Mouse (Mus musculus): ENCODE data around the gene Tmem167b. TPM values are rescaled to one million over a fixed set of nuclear protein-coding genes. Genes with fewer than 3 reads are reported as not detected.

The Tmem167b gene
- total RNA-seq, 2 experiments from 2014 or later, result 24.5 to 25.4 TPM

DNA sequence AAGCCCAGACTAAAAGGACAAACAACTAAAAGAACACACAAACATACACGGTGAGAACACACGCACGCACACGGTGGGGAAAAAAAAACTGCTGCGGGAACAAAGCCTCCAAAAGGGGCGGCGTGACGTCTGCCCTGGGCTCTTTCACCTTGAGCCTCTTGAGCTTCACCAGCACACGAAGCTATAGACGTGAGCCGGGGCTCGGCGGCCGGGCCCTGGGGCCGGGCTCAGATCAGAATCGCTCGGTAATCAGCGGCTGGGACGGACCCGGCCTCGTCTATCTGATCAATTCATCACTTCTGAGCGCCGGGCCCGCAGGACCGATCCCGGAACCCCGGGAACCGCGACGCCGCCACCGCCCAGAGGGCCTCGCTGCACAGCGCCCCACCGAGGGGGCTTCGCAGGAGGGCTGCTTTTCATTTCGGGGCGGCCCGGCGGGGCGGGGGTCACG lies 8.1 kb downstream of the Tmem167b start:
- intact Hi-C loops (cut with DNase I), result no loop called here
- DNase-seq (ENCODE audit: low spot score), result no peak

DNA sequence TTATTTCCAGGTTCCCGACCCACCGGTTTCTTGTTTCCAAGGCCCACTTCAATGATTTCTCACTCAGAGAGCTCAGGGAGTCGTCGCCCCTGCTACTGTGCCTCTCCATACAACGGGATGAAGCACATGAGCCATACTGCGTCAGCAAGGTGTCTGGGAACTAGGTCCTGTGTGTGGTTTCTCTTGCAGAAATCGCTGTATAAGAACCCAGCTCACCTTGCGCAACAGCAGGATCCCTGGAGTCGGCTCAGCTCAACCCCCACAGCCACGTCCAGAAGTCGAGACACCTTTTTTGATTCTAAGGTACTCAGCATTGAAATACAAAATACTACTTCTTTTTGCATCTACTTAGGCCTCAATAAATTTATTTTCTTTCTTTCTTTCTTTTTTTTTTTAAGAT lies 20.0 kb downstream of the Tmem167b start:
- no peak for DNase-seq (ENCODE audit: low spot score)
- intact Hi-C loops (cut with DNase I), result no loop called here

DNA sequence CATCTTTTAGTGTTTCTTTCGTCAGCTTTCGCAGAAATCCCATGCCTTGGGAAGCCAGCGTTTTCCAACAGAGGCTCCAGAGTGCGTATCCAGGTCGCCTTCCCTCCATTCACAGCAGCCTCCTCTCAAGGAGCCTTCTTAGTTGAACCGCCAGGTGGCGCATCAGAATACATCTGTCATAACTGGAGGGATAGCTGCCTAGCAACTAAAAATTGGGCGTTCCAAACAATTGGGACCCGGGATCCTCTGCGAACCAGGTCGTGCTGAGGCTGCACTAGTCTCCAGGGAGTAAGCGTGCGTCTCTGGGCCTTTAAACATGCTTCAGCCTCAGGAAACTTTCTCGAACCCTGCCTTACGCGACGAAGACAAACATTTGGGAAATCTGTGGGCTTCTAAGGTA lies 25.0 kb downstream of the Tmem167b start:
- peak; percentile 66 for DNase-seq (ENCODE audit: low spot score)
- intact Hi-C loops (cut with DNase I), result no loop called here

DNA sequence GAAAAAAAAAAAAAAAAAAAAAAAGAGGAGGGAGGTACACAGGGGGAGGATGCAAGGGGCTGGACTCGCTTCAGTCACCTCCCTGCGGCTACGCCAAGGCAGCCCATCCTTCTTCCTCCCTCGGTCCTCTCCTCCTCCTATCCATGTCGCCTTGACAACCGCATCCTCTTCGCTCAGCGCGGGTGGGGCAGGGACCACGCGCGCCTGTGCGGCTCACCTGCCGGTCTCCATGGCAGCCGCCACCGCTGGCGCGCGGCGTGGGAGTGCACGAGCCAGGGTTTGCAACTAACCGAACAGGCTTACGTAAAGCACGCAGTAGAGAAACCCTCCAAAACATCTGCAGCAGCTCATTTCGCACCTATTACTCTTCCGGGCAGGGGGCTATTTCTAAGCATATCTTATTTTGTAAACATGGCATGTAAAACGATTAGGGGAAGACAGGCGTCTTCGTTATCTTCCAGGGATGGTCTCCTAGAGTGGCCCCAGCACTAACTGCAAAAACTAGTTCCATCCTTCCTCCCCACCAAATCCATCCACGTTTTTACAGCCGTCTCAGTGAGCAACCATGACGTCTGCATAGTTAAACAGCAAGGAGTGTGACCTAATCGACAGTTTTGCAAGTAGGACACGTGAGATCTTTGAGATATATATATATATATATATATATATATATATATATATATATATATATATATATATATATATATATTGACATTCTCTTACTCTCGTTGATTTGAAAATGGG lies 25.6 kb downstream of the Tmem167b start, which contains the start of gene 5330417C22Rik:
Gene 5330417C22Rik, minus strand, starts transcription at position 20 of the 744 bp plus-strand sequence.
- DNase-seq (ENCODE audit: low spot score), result no peak
- intact Hi-C loops (cut with DNase I), result no loop called here

GRCm38 (mm10) chr3:108535896-108536516 lies 26.3 kb downstream of the Tmem167b start:
- intact Hi-C loops (cut with DNase I), result no loop called here
- no peak for DNase-seq (ENCODE audit: low spot score)

- intact Hi-C loops (cut with DNase I), result no loop called here
Measured at GRCm38 (mm10) chr3:108533951-108534350, 28.3 kb downstream of the Tmem167b start, which contains the start of gene 1700013F07Rik. Gene 1700013F07Rik (plus strand): TSS chr3:108534150.

GRCm38 (mm10) chr3:108533114-108533885 lies 29.0 kb downstream of the Tmem167b start:
- DNase-seq (ENCODE audit: low spot score), result no peak
- intact Hi-C loops (cut with DNase I), result no loop called here

More at GRCm38 (mm10) chr3:108533951-108534350, 28.3 kb downstream of the Tmem167b start, which contains the start of gene 1700013F07Rik:
- no peak for DNase-seq (ENCODE audit: low spot score)

DNA sequence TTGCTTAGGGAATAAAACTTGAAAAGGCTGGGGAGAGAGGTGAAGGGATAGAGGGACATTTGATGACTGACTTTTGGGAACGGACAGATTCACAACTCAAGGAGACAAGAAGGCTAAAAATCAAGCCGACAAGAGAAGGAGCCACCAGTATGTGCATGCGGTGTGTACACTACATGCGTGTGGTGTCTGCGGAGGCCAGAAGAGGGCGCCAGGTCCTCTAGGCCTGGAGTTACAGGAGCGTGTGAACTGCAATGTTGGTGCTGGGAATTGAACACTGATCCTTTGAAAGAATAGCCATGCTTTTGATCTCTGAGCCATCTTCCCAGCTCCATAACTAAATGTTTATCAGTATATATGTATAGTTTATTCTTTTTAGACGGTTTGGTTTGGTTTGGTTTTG lies 33.8 kb downstream of the Tmem167b start:
- no peak for DNase-seq (ENCODE audit: low spot score)
- intact Hi-C loops (cut with DNase I), result no loop called here

- intact Hi-C loops (cut with DNase I), result no loop called here
- no peak for DNase-seq (ENCODE audit: low spot score)
Measured at GRCm38 (mm10) chr3:108523415-108523814, 38.9 kb downstream of the Tmem167b start.

DNA sequence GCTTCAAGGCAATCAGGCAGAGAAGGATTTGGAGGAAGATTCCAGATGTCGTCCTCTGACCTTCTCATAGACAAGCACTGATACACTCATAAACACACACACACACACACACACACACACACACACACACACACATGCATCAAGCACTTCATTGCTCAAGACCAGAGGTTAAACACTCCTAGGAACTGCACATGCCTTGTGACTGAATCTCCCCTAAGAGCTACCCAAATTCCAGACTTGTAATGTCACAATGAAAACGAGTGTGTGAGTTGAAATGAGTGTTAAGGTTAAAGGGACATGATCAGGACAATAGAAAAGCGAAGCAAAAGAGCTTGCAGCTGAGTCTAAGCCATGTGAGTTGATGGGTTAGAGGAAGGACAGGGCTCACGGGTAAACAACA lies 44.0 kb downstream of the Tmem167b start:
- DNase-seq (ENCODE audit: low spot score), result no peak

GRCm38 (mm10) chr3:108513465-108513864 lies 48.8 kb downstream of the Tmem167b start:
- intact Hi-C loops (cut with DNase I), result no loop called here
- no peak for DNase-seq (ENCODE audit: low spot score)

More for the DNA sequence above, 44.0 kb downstream of the Tmem167b start:
- intact Hi-C loops (cut with DNase I), result no loop called here

DNA sequence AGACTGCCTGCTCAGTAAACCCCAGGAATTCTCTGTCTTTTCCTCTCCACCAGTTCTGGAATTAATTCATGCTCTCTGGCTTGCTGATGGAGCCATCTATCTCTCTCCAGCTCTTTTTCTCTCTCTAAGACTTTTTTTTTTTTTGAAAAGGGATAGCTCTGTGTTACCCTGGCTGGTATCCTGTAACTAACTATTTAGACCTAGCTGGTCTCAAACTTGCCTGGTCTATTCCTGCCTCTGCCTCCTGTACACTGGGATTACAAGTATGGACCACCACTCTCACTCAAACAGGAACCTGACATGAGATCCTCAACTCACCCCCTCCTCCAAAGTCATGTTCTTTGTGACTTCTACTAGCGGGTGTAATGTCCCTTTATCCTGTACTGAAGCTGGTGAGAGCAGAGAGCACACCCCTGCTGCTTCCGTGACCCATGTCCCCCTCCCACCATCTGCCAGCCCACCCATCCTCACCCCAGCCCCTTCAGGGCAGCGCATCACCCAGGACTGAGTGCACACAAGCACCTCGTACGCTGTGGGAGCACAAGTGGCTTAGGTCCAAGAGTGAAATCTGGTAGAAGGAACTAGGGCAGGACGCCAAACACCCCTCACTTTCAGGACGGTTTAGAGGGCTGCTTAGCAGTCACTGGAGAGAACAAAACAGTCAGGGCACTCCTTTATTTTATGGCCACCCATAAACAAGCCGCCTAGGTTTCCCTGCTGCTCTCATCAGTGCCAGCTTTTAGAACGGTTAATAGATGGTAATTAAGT lies 51.4 kb downstream of the Tmem167b start:
- intact Hi-C loops (cut with DNase I), result no loop called here
- DNase-seq (ENCODE audit: low spot score), result no peak

DNA sequence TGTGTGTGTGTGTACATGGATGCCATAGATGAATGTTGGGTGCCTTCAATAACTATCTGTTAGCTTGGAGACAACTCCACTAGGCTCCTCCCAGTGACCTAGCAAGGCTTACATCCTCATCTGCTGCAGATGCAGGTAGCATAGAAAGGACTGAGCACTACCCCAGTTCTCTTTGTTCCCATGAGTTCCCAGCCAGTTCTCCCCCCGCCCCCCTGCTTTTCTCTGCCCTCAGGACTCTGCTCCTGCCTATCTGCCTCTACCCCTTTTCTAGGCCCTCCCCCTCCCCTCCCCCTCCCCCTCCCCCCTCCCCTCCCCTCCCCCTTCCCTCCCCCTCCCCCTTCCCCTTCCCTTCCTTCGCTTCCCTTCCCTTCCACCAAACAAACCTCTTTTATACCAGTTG lies 52.1 kb downstream of the Tmem167b start:
- DNase-seq (ENCODE audit: low spot score), result no peak
- intact Hi-C loops (cut with DNase I), result no loop called here

- no peak for DNase-seq (ENCODE audit: low spot score)
- intact Hi-C loops (cut with DNase I), result no loop called here
Measured at GRCm38 (mm10) chr3:108508745-108509474, 53.4 kb downstream of the Tmem167b start.

Small RNA genes within 50 kb of the gene (microRNA-seq; reads per million reads assigned to microRNA genes)
- not detected for gene Gm22860

Other genes starting within 250 kb of the Tmem167b start
- gene Mybphl, start 197.6 kb downstream of the Tmem167b start, total RNA-seq (2021), result 10 to 100 TPM; 58.9 to 60.3 TPM
- gene Psrc1, start 178.6 kb downstream of the Tmem167b start, total RNA-seq (2021), result under 1 TPM; 0.16 to 0.45 TPM
- 1 to 10 TPM; 4.2 to 5.3 TPM for gene Celsr2, start 146.9 kb downstream of the Tmem167b start, total RNA-seq (2021)
- gene Sars, start 117.3 kb downstream of the Tmem167b start, total RNA-seq (2021), result 10 to 100 TPM; 80.8 to 81.5 TPM
- not detected for gene 1700013F07Rik, start 28.3 kb downstream of the Tmem167b start, total RNA-seq (2021)
- gene 5330417C22Rik, start 25.9 kb downstream of the Tmem167b start, total RNA-seq (2021), result under 1 TPM; 0.05 to 0.17 TPM
- gene Taf13, start 9.2 kb upstream of the Tmem167b start, total RNA-seq (2021), result 10 to 100 TPM; 16.4 to 17.0 TPM
- 1 to 10 TPM; 7.4 to 9.7 TPM for gene Wdr47, start 28.8 kb upstream of the Tmem167b start, total RNA-seq (2021)
- gene Clcc1, start 91.4 kb upstream of the Tmem167b start, total RNA-seq (2021), result 10 to 100 TPM; 38.4 to 43.1 TPM
- gene Gpsm2, start 159.8 kb upstream of the Tmem167b start, total RNA-seq (2021), result 1 to 10 TPM; 2.1 to 2.5 TPM
- gene Aknad1, start 177.2 kb upstream of the Tmem167b start, total RNA-seq (2021), result not detected